Mouse (Mus musculus) liver, embryonic 12.5 days (tissue): ENCODE data around the gene Timm8b. TPM values are rescaled to one million over a fixed set of nuclear protein-coding genes. Genes with fewer than 3 reads are reported as not detected.

ENCODE experiments used
- polyA plus RNA-seq: library from polyadenylated mRNA; unstranded; fragments of >200 nt; fragmentation: Nextera tagmentation; extraction: Ambion mirVana; gene quantifications from 2 replicates; pipeline ENCODE4 v1.2.1, GENCODE M21; 2016

The Timm8b gene
- polyA plus RNA-seq, 1 experiment from 2014 or later: 229 TPM

Other genes with a start within 250 kb of the Timm8b start
- gene Plet1, start 109.4 kb upstream of the Timm8b start, polyA plus RNA-seq: 0.15 and 0.23 TPM in 2 replicates
- gene Pts, start 75.2 kb upstream of the Timm8b start, polyA plus RNA-seq: 46.8 and 47.6 TPM in 2 replicates
- 2.3 and 3.1 TPM in 2 replicates for gene Il18, start 49.1 kb upstream of the Timm8b start, polyA plus RNA-seq
- 0.18 TPM in 2 replicates for gene Bco2, start 48.7 kb upstream of the Timm8b start, polyA plus RNA-seq
- not detected in 2 replicates for gene Tex12, start 42.6 kb upstream of the Timm8b start, polyA plus RNA-seq
- gene Sdhd, start 98 bp upstream of the Timm8b start, polyA plus RNA-seq: 344 and 352 TPM in 2 replicates
- 1.9 and 2.4 TPM in 2 replicates for gene Pih1d2, start 13.4 kb downstream of the Timm8b start, polyA plus RNA-seq
- gene Nkapd1, start 13.6 kb downstream of the Timm8b start, polyA plus RNA-seq: 12.5 and 13.1 TPM in 2 replicates
- gene Dlat, start 55.9 kb downstream of the Timm8b start, polyA plus RNA-seq: 47.2 and 47.9 TPM in 2 replicates
- gene Dixdc1, start 135.6 kb downstream of the Timm8b start, polyA plus RNA-seq: 1.1 and 1.2 TPM in 2 replicates
- 2.0 and 2.5 TPM in 2 replicates for gene 2310030G06Rik, start 142.6 kb downstream of the Timm8b start, polyA plus RNA-seq
- gene Cryab, start 147.4 kb downstream of the Timm8b start, polyA plus RNA-seq: 6.6 and 7.8 TPM in 2 replicates
- 0.82 and 1.2 TPM in 2 replicates for gene Hspb2, start 148.4 kb downstream of the Timm8b start, polyA plus RNA-seq
- 11.5 and 13.7 TPM in 2 replicates for gene Fdxacb1, start 164.3 kb downstream of the Timm8b start, polyA plus RNA-seq
- 20.9 and 23.1 TPM in 2 replicates for gene Alg9, start 171.1 kb downstream of the Timm8b start, polyA plus RNA-seq
- gene 1110032A03Rik, start 171.6 kb downstream of the Timm8b start, polyA plus RNA-seq: 14.5 and 15.1 TPM in 2 replicates
- gene Ppp2r1b, start 241.4 kb downstream of the Timm8b start, polyA plus RNA-seq: 131 and 137 TPM in 2 replicates